Mouse (Mus musculus): ENCODE measurements around the gene Hoxd9.

- TF ChIP-seq CTCF (IDR thresholded peaks at IDR 0.05) = no peak
- TF ChIP-seq EP300 (IDR thresholded peaks at IDR 0.05) = no peak
These were observed 22.9 kb downstream of the Hoxd9 start for GRCm38 (mm10) chr2:74720384-74720783.

Measured in lung, postnatal 0 days (tissue).